Mouse (Mus musculus) heart, postnatal 14 days (tissue): ENCODE measurements around the gene Pon3. TPM values are rescaled to one million over a fixed set of nuclear protein-coding genes. Genes with fewer than 3 reads are reported as not detected.
A peak's percentile ranks its signal among the peaks of the same experiment; 100 is the strongest.

Experiments
- DNase-seq, 2 experiments: peaks; one replicate each; pipeline ENCODE4 v3.0.0; 2021 to 2022
- intact Hi-C: fragments of 180-260 bp; cut with DNase I; formaldehyde crosslinking; loops from one replicate; pipeline ENCODE4 v1.15.1; 2025
- long read RNA-seq, 2 experiments: library from polyadenylated mRNA; stranded (forward); transcript quantifications; one replicate each; pipeline ENCODE4 v2.0.0; 2021
- total RNA-seq, 2 experiments: library from RNA; stranded (reverse); gene quantifications; 2 replicates each; pipeline ENCODE4 v1.2.3; 2021

Pon3 gene
- total RNA-seq: 10 to 100 TPM; 20.2 to 24.2 TPM
- long read RNA-seq, experiment 1, partial matches to known transcripts: 1 of 7 reads
- long read RNA-seq, experiment 1, other reads (novel, unspliced or antisense): 2 of 7 reads
- long read RNA-seq, experiment 2, partial matches to known transcripts: 0 of 5 reads
- long read RNA-seq, experiment 2, other reads (novel, unspliced or antisense): 2 of 5 reads

DNA sequence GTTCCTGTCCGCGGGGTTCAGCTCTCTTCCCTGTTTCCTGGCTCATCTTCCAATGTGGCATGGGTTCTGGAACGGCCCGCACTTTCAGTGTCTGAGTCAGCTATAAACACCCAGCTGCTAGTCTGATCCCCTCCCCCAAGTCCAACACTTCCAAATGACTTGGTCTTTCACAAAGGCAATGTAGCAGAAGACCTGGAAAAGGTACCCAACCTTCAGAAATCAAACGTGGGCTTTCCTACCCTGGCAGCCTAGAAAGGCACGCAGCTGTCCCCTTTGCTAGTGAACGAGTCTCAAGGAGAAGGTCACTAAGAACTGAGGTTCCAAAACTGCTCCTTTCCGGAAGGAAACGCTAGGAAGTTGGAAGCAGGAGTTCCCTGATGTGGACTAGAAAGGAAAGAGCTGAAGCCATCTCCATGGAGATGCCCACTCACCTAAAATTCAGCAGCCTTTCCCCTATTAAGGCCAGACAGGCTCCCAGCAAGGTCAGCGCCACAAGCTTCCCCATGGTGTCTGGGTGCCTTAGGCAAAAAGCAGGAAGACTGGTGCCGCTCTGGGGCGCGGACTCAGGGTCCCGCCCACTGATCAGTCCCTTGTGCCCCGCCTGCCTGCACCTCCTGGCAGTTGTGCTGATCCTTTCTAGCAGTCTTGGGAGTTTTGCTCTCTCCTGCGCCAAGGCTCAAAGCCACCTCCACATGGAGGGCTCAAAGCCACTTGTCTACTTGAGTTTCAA is at the start of gene Pon3:
Pon3 (minus strand) TSS at position 565 of the 730 bp plus-strand sequence.
- DNase-seq: peak; percentile 62 to 63
- intact Hi-C loops: loop anchor here (5.0 to 10.0 kb wide), 2 partner anchors 41 to 129 kb away; partner anchors contain the start of genes Asb4 and Pon2

DNA sequence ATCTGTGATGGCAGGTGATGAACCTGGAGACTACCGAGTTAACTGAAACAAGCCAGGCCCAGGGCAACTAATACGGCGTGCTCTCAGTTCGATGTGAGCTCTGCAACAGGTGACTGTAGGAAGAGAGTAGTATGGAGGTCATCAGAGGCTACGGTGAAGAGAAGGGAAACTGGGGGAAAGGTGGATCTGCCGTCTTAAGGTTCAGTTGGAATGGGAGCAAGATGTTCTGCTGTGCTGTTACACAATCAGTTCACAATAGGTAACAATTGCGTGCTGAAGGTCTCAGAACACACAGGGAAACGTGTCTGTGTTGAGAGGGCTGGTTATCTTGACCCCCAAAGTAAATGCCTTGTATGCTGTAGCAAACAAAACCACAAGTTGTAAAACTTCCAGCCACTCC is 48.9 kb upstream of the Pon3 start:
- intact Hi-C loops: no loop called here
- no peak for DNase-seq

DNA sequence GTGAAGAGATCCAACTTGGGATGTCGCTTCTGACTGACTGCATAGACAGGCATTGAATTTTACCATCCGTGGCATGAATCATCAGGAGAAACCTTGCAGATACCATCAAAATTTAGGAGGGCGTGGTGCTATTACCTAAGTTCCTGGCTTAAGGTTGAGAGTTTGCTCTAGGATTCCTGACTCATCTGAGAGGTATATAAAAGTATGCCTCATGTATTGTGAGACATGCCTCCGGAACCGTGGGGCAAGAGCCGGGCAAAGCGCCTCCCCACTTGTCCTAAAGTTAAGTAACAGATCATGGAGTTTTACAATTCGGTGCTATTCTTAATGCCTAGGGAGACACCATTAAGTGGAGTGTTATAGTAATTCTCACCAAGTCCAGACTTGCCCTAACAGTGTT is 44.5 kb upstream of the Pon3 start:
- intact Hi-C loops: no loop called here
- no peak for DNase-seq

DNA sequence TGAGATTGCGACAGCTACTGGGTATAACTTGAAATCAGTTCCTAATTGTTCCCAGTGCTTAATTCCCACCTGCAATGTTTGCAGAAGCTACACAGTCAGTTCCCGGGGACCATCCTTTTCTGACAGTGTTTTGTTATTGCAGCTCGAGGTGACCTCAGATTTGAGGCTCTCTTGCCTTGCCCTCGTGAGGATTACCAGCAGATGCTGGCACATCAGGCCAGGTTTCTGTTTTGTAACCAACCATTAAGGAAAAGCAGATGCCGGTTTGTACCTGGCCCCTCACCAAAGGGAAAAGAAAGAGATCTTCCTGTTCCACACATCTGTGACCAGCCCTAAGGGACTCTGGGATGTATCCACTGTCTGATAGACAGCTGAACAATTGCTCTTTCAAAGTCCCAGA is 43.5 kb upstream of the Pon3 start:
- intact Hi-C loops: loop anchor here (5.0 kb wide), 2 partner anchors 42 to 83 kb away; partner anchors contain the start of genes Asb4 and Pon3
- DNase-seq: no peak

DNA sequence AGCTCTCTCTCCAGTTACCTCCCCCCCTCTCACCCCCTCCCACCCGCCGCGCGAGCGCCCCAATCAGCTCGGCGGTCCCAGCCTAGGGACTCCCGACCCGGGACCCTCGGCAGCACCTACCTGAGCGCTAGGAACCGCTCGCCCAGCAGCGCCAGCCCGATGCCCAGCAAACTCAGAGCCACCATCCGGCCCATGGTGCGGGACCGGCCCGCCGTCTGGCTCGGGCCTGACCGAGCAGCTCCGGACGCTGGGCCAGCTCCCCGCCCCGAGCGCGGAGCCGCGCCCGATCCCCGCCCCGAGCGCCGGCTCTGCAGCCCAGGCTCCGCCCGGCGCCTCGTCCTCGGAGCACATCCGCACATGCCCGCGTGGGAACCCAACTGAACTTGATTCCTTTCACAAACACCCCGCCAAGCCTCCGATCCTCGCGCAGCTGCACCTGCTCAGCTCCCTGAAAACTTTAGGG is 42.0 kb upstream of the Pon3 start, which contains the start of gene Pon2:
Pon2 (minus strand) TSS at position 364 of the 463 bp plus-strand sequence.
- peak; percentile 89 to 92 for DNase-seq
- intact Hi-C loops: loop anchor here (5.0 kb wide), 2 partner anchors 41 to 84 kb away; partner anchors contain the start of genes Asb4 and Pon3

DNA sequence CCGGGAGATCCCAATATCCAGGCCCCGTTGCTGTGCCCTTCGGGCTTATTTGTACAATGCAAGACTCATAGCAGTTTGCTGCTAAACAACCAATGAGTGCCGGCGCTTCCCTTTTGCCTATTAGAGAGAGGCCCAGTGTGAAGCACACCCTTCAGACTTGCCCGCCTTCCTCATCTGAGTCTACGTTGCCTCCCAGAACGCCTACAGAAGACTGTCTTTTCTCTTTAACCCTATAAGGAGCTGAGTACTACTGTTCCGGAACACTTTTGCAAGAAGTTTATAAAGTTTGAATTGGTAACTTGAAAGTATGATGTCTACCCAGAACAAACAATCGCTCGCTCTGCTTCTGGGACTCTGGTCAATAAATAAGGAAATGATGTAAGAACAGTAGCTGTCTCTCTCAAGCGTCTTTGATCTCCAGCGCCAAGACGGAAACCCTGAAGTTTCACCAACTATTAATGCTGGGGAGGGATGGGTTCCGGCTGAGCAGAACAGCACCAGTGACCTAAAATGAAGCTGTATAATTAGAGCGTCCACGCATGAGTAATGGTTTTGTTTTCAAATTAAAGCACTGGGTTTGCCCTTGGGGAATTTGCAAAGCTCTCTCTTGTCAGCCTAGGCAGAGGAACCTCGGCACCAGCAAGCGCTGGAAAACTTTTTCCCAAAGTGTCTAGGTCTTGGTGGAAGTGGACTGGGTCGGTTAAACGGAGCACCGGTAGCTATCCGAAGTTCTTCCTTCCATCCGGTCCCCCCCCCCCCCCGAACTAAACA is 41.4 kb upstream of the Pon3 start:
- intact Hi-C loops: loop anchor here (5.0 kb wide), 2 partner anchors 40 to 85 kb away; partner anchors contain the start of genes Asb4 and Pon3
- peak; percentile 51 to 56 for DNase-seq

DNA sequence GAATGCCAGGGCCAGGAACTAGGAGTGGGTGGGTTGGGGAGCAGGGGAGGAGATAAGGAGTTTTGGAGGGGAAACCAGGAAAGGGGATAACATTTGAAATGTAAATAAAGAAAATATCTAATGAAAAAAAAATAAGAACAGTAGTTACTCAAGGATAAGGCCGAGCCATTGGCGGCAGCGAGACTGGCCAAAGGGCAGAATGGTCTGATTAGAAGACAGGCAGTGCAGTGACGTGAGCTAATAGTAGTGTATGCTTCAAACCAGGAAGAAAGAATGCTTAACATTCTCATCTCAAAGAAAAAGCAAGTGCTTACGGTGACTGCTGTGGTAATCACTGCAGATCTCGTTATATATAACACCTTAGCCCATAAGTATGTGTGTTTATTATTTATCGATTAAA is 40.0 kb upstream of the Pon3 start:
- no peak for DNase-seq
- intact Hi-C loops: loop anchor here (5.0 kb wide), 2 partner anchors 39 to 86 kb away; partner anchors contain the start of genes Asb4 and Pon3

DNA sequence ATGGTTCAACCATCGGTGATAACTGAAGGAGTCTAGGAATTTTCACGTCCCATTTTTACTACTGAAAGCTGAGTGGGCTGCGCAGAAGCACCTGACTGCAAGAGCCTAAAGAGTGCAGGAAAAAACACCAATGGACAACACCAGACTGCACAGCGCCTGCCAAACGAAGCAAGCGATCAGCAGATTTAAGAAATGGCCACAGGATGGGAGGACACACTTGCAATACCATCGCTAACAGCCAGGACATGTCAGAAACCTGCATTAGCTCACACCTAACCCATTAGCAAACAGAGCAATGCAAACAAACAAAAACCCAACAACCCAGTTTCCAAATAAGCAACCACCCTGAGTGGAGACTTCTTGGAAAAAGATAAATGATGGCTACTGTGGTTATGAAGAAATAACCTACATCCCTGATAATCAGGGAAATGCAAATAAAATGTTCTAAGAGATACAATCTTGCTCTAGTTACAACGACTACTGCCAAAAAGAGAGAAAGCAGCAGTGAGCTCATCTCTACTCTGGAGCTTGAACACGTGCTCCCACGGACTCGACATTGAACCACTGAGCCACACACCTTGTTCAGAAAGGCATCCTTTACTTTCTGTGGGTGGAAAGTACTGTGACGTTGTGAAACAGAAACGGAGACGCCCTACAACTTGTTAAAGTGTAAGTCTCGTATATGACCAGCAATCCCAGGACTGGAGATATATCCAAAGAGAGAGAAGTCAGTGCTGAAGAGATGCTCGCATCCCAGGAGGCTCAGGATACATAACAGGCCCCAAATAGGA is 38.8 kb upstream of the Pon3 start:
- intact Hi-C loops: loop anchor here (5.0 kb wide), 2 partner anchors 38 to 87 kb away; partner anchors contain the start of genes Asb4 and Pon3

DNA sequence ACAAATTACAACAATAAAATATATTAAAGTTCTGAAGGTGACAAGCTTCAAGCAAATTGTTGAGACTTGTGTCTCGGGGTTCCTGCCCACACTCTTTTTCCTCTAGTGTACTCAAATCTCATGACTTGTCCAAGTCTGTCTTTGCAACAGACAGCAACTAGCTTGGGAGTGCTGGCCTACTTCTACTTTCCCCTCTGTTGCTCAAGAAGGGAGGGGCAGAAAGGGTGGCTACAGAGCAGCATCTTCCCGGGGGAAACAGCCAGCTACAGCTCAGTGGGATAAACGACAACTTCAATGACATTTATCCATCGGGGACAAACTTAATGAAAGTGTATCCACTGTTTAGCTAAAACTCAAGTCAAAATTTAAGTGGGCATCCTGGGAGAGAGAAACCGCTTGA is 36.8 kb upstream of the Pon3 start:
- no peak for DNase-seq
- intact Hi-C loops: no loop called here

More for the DNA sequence above, 38.8 kb upstream of the Pon3 start:
- DNase-seq: no peak

DNA sequence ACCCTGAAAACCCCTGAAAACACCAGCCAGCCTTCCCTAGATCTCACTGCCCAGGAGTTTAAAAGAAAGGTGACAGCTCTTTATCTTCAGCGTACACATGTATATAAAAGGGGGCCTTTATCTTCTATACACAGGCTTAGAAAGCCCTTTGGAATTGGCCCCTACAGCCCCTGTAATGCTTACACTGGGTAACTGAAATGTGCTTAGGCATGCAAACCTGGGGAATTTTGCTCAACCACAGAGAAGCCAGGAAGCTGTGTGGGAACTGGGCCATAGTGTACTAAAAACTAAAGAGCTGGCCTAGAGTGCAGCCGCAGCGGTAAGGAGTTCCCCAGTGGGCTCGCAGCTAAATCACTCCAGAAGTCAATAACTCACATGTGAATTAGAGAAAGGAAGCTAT is 35.4 kb upstream of the Pon3 start:
- DNase-seq: no peak
- intact Hi-C loops: no loop called here

DNA sequence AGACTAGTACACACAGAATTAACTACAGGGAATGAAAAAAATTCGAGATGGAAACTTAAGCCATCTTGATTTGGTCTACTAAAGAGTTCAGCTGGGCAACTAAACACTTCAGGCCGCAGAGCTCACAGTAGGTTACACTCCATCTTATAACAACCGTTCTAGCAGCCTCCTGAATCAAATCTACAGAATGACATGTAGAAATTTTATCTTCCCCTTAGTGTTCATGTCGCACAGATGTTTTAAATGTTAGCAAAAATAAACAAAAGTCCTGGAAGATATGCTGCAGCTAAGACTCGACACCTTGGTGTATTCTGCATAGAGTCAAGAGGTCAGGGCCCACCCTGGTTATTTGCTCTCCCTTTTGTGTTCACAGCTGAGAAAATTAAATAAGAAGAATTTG is 31.8 kb upstream of the Pon3 start:
- intact Hi-C loops: no loop called here
- no peak for DNase-seq

DNA sequence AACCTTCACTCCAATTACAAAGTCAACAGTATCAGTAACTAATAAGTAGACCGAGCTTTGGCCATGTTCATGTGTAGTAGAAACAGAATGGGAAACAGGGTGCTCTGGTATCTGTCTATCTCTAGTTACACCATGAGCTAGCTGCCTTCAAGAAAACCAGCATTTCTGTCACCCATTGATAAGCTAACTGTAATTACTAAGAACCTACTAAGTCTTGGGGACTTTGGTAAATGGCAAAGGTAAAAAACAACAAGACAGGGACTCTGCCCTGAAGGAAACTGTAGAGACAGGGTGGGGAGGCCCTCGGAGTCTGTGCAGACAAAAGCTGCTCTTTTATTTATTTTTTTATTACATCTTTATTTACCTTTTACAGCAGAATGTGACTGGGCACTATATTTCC is 31.3 kb upstream of the Pon3 start:
- intact Hi-C loops: no loop called here
- DNase-seq: no peak

DNA sequence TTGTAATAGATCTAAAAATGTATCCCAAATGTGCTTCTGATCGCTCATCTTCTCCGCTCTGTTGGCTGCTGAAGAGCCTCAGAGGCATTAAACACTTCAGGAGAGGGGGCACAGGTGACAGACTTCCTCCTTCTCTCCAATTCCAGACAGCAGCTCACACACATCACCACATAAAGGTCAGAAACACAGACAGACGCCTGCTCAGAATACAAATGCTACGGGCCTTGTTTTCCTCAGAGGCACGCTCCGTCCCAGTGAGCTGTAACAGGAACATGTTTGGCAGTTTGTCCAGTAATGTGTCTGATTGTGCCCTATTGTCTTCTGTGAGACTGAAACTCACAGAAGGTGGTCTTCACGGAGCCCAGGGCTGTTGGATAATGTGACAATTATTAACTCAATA is 26.3 kb upstream of the Pon3 start:
- DNase-seq: no peak
- intact Hi-C loops: no loop called here

DNA sequence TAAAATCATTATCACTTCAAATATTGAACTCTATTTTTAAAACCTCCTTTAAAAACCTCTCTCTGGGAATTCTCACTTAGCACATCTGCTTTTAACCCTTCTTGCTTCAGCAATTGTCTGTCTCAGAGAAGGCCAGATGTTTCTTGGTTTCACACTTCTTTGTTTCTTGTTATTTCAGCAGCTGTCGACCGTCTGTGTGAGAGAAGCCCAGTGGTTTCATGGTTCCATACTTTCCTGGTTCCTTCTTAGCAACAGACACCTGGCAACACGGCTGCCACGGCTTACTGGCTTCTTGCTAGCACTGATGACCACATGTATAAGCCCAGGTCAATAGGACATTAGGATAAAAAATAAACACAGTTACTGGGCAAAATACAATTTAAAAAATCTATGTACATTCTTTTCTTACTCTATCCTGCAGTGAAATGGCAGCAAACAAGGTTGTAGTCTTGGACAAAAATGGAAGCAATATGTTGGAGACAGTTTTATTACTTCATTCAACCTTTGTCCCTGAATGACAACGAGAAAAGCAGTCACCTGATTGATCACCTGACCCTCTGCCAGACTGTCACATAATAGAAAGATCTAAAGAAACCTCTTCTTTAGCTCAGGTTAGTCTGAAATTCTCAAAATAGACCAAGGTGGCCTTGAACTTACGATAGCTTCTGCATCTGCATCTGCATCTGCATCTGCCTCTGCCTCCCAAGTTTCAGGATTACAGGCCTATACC is 24.7 kb upstream of the Pon3 start:
- intact Hi-C loops: no loop called here
- no peak for DNase-seq

DNA sequence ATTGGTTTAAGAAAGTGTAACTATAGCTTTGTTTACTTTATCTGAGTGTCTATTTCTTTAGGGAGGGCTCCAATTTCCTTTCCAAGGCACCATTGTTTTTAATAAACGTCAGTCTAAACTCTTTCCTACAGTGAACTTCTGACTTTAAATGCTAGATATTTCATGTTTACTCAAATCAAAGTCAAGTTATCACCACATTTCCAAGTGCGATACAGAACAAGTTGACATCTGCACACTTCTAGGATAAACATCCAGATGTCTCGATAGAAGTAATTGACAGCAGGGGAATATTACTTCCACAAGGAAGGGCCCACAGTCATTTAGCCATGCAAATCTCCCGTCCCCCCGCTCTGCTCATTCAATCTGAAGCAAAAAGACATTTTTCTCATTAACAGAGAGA is 21.9 kb upstream of the Pon3 start:
- intact Hi-C loops: no loop called here
- no peak for DNase-seq

DNA sequence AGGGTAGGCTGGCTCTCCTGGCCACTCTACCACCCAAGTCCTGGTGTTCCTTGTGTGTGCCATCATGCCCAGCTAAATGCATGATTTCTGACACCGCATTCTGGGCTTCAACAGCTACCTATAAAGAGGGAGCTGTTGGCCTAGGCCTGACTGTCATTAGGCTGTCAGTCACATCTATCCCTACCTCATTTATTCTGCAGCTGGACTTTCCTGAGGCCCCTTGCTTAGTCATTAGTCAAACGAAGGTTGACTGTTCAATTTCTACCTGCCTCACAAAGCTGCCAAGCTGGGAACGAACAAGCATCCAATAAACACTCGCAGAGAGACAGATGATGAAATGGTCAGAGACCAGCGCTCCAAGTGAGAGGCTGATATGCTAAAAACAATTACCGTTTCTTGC is 13.6 kb upstream of the Pon3 start:
- DNase-seq: no peak
- intact Hi-C loops: no loop called here

DNA sequence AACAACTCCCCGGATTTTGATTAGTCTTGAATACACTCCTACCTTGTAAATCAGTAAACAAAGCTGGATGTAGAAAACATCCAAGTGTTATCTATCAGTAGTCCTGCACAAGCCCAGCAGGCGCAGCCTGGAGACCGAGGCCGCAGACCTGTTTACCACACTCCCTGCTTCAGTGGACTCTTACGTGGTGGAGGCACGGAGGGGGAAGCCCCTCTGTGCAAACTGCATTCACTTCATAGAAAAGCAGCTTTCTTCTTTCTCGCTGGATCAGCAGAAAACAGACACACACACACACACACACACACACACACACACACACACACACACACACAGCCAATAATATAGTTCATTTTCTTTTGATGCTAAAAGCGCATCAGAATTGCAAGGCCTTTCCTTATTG is 8.7 kb upstream of the Pon3 start:
- DNase-seq: no peak
- intact Hi-C loops: no loop called here

DNA sequence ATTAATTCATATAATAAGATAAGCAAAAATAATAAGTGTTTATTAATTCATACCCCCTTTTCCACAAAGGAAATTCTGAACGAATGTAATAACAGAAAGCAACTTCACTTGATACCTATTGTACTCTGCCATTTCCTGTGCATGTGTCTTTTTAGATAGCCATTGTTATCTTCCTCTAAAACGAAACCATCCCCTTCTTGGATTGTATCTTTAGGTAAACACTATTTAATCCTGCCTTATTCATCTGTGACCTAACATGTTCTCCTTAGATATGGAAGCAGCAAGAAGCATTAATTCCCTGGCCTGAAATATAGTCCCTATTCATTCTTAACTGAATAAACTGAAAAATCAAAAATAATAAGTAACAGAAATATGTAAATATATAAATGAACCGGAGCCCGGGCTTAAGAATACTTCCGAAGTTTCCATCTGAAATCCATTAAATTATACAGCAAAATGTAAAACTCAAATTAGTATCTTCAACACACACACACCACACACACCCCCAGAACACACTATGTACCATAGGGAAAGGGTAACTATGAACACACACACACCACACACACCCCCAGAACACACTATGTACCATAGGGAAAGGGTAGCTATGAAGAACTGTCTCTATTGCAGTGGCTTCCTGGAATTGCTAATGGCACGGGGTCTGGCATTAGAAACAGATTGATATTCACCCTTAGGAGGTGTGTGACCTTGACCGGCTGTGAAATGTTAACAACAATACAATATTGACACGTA is 7.3 kb upstream of the Pon3 start:
- intact Hi-C loops: no loop called here
- no peak for DNase-seq
